Mouse (Mus musculus): ENCODE measurements around the gene Dcst2. TPM values are rescaled to one million over a fixed set of nuclear protein-coding genes. Genes with fewer than 3 reads are reported as not detected.

Gene Dcst2
- polyA plus RNA-seq, 1 experiment from 2014 or later = 0.23 TPM

- Histone ChIP-seq H3K4me1 (ENCODE audit: control insufficient read depth, insufficient read depth, low read length) (peaks cover 12% of the 10 kb centered on the region; the same call in 1 of the 2 replicates), H3K27ac (replicated peaks; ENCODE audit: low read depth, low read length) (no peak overlapping the region), H3K36me3 (ENCODE audit: control insufficient read depth, insufficient read depth, low read length) (no peaks in the 10 kb centered on the region)
Observed at GRCm38 (mm10) chr3:89385451-89385850, 23.7 kb downstream of the Dcst2 start.

GRCm38 (mm10) chr3:89386438-89387420 is 25.0 kb downstream of the Dcst2 start:
- Histone ChIP-seq H3K27me3 (ENCODE audit: control insufficient read depth, insufficient read depth, low read length) (no peaks in the 10 kb centered on the region), H3K27ac (replicated peaks; ENCODE audit: low read depth, low read length) (no peak overlapping the region), H3K4me3 (ENCODE audit: low read depth, low read length) (no peak overlapping the region), H3K9me3 (ENCODE audit: control insufficient read depth, low read length) (no peaks in the 10 kb centered on the region), H3K9ac (ENCODE audit: low read length) (0 out of 2 replicates have a peak overlapping the region, but pooled peaks have one; percentile 22), H3K36me3 (ENCODE audit: control insufficient read depth, insufficient read depth, low read length) (no peaks in the 10 kb centered on the region), H3K4me2 (ENCODE audit: low read depth, severe bottlenecking) (no peak overlapping the region), H3K4me1 (ENCODE audit: control insufficient read depth, insufficient read depth, low read length) (peaks cover 20% of the 10 kb centered on the region)
- no peak for ATAC-seq (ENCODE audit: insufficient number of reproducible peaks, low FRiP score, low TSS enrichment, low read depth)
- no peak for DNase-seq (ENCODE audit: low spot score)
- 51% methylated on average over 17 of the region's 17 CpGs for WGBS

More at GRCm38 (mm10) chr3:89385451-89385850, 23.7 kb downstream of the Dcst2 start:
- Histone ChIP-seq H3K4me2 (ENCODE audit: low read depth, severe bottlenecking) (no peak overlapping the region), H3K4me3 (ENCODE audit: low read depth, low read length) (no peak overlapping the region), H3K9ac (ENCODE audit: low read length) (no peak overlapping the region), H3K27me3 (ENCODE audit: control insufficient read depth, insufficient read depth, low read length) (no peaks in the 10 kb centered on the region), H3K9me3 (ENCODE audit: control insufficient read depth, low read length) (no peaks in the 10 kb centered on the region)
- DNase-seq (ENCODE audit: low spot score) (no peak), ATAC-seq (ENCODE audit: insufficient number of reproducible peaks, low FRiP score, low TSS enrichment, low read depth) (no peak)
- 33% methylated on average over 11 of the region's 11 CpGs for WGBS

- H3K4me1 ChIP-seq (ENCODE audit: control insufficient read depth, insufficient read depth, low read length) = peaks cover 29% of the 10 kb centered on the region
- H3K36me3 ChIP-seq (ENCODE audit: control insufficient read depth, insufficient read depth, low read length) = no peaks in the 10 kb centered on the region
- no peak overlapping the region for H3K9ac ChIP-seq (ENCODE audit: low read length)
- WGBS = 83% methylated on average over 11 of the region's 11 CpGs
- no peaks in the 10 kb centered on the region for H3K9me3 ChIP-seq (ENCODE audit: control insufficient read depth, low read length)
- peaks cover 4% of the 10 kb centered on the region; the same call in 1 of the 2 replicates for H3K27me3 ChIP-seq (ENCODE audit: control insufficient read depth, insufficient read depth, low read length)
- no peak overlapping the region for H3K4me2 ChIP-seq (ENCODE audit: low read depth, severe bottlenecking)
- ATAC-seq (ENCODE audit: insufficient number of reproducible peaks, low FRiP score, low TSS enrichment, low read depth) (no peak), DNase-seq (ENCODE audit: low spot score) (no peak)
- no peak overlapping the region for H3K4me3 ChIP-seq (ENCODE audit: low read depth, low read length)
- no peak overlapping the region for H3K27ac ChIP-seq (replicated peaks; ENCODE audit: low read depth, low read length)
Observed at GRCm38 (mm10) chr3:89387632-89388031, 25.9 kb downstream of the Dcst2 start.

GRCm38 (mm10) chr3:89388134-89388881 is 26.5 kb downstream of the Dcst2 start:
- Histone ChIP-seq H3K36me3 (ENCODE audit: control insufficient read depth, insufficient read depth, low read length) (no peaks in the 10 kb centered on the region), H3K9me3 (ENCODE audit: control insufficient read depth, low read length) (no peaks in the 10 kb centered on the region), H3K27ac (replicated peaks; ENCODE audit: low read depth, low read length) (no peak overlapping the region), H3K4me1 (ENCODE audit: control insufficient read depth, insufficient read depth, low read length) (peaks cover 31% of the 10 kb centered on the region), H3K27me3 (ENCODE audit: control insufficient read depth, insufficient read depth, low read length) (peaks cover 6% of the 10 kb centered on the region; the same call in 1 of the 2 replicates), H3K4me3 (ENCODE audit: low read depth, low read length) (no peak overlapping the region), H3K9ac (ENCODE audit: low read length) (no peak overlapping the region), H3K4me2 (ENCODE audit: low read depth, severe bottlenecking) (no peak overlapping the region)
- DNase-seq (ENCODE audit: low spot score) (no peak), ATAC-seq (ENCODE audit: insufficient number of reproducible peaks, low FRiP score, low TSS enrichment, low read depth) (no peak)
- WGBS = 73% methylated on average over 11 of the region's 11 CpGs

GRCm38 (mm10) chr3:89388901-89389740 is 27.3 kb downstream of the Dcst2 start:
- WGBS = 58% methylated on average over 6 of the region's 6 CpGs
- DNase-seq (ENCODE audit: low spot score) (no peak), ATAC-seq (ENCODE audit: insufficient number of reproducible peaks, low FRiP score, low TSS enrichment, low read depth) (no peak)
- Histone ChIP-seq H3K9me3 (ENCODE audit: control insufficient read depth, low read length) (no peaks in the 10 kb centered on the region), H3K4me3 (ENCODE audit: low read depth, low read length) (no peak overlapping the region), H3K4me1 (ENCODE audit: control insufficient read depth, insufficient read depth, low read length) (peaks cover 35% of the 10 kb centered on the region), H3K27me3 (ENCODE audit: control insufficient read depth, insufficient read depth, low read length) (peaks cover 6% of the 10 kb centered on the region; the same call in 1 of the 2 replicates), H3K9ac (ENCODE audit: low read length) (no peak overlapping the region), H3K27ac (replicated peaks; ENCODE audit: low read depth, low read length) (no peak overlapping the region), H3K4me2 (ENCODE audit: low read depth, severe bottlenecking) (no peak overlapping the region), H3K36me3 (ENCODE audit: control insufficient read depth, insufficient read depth, low read length) (no peaks in the 10 kb centered on the region)

- no peak for DNase-seq (ENCODE audit: low spot score)
Observed at GRCm38 (mm10) chr3:89390111-89390515, 28.3 kb downstream of the Dcst2 start.

GRCm38 (mm10) chr3:89390699-89391662 is 29.2 kb downstream of the Dcst2 start:
- 9% methylated on average over 19 of the region's 19 CpGs for WGBS

More at GRCm38 (mm10) chr3:89390111-89390515, 28.3 kb downstream of the Dcst2 start:
- 50% methylated on average over 5 of the region's 5 CpGs for WGBS
- Histone ChIP-seq H3K4me1 (ENCODE audit: control insufficient read depth, insufficient read depth, low read length) (peaks cover 36% of the 10 kb centered on the region), H3K27ac (replicated peaks; ENCODE audit: low read depth, low read length) (no peak overlapping the region), H3K4me2 (ENCODE audit: low read depth, severe bottlenecking) (no peak overlapping the region), H3K36me3 (ENCODE audit: control insufficient read depth, insufficient read depth, low read length) (no peaks in the 10 kb centered on the region), H3K27me3 (ENCODE audit: control insufficient read depth, insufficient read depth, low read length) (peaks cover 6% of the 10 kb centered on the region; the same call in 1 of the 2 replicates), H3K9ac (ENCODE audit: low read length) (no peak overlapping the region), H3K9me3 (ENCODE audit: control insufficient read depth, low read length) (no peaks in the 10 kb centered on the region), H3K4me3 (ENCODE audit: low read depth, low read length) (no peak overlapping the region)
- no peak for ATAC-seq (ENCODE audit: insufficient number of reproducible peaks, low FRiP score, low TSS enrichment, low read depth)

More at GRCm38 (mm10) chr3:89390699-89391662, 29.2 kb downstream of the Dcst2 start:
- peak overlapping the region; percentile 50 for H3K4me3 ChIP-seq (ENCODE audit: low read depth, low read length)
- peak overlapping the region; percentile 99 for H3K4me2 ChIP-seq (ENCODE audit: low read depth, severe bottlenecking)
- no peak overlapping the region for H3K9ac ChIP-seq (ENCODE audit: low read length)
- H3K27ac ChIP-seq (replicated peaks; ENCODE audit: low read depth, low read length) = no peak overlapping the region
- DNase-seq (ENCODE audit: low spot score) (no peak), ATAC-seq (ENCODE audit: insufficient number of reproducible peaks, low FRiP score, low TSS enrichment, low read depth) (no peak)
- H3K9me3 ChIP-seq (ENCODE audit: control insufficient read depth, low read length) = no peaks in the 10 kb centered on the region
- H3K36me3 ChIP-seq (ENCODE audit: control insufficient read depth, insufficient read depth, low read length) = no peaks in the 10 kb centered on the region
- H3K4me1 ChIP-seq (ENCODE audit: control insufficient read depth, insufficient read depth, low read length) = peaks cover 39% of the 10 kb centered on the region
- H3K27me3 ChIP-seq (ENCODE audit: control insufficient read depth, insufficient read depth, low read length) = peaks cover 6% of the 10 kb centered on the region; the same call in 1 of the 2 replicates

Data from limb, embryonic 11.5 days (tissue).